Mouse (Mus musculus) lung, postnatal 10 days (tissue): ENCODE results near the gene Aldh3b2.
A peak's percentile ranks its signal among the peaks of the same experiment; 100 is the strongest.

Experiments used
- DNase-seq: peaks from one replicate; pipeline ENCODE4 v3.0.0; 2021

Gene Aldh3b2

GRCm38 (mm10) chr19:3972229-3972628 is at the start of gene Aldh3b2:
TSS of gene Aldh3b2 (plus strand) at chr19:3972328.
- no peak for DNase-seq

- no peak for DNase-seq
These were observed 49.3 kb upstream of the Aldh3b2 start for GRCm38 (mm10) chr19:3922661-3923371.

- peak; percentile 64 for DNase-seq
These were observed 48.5 kb upstream of the Aldh3b2 start for GRCm38 (mm10) chr19:3923586-3923985.

GRCm38 (mm10) chr19:3924190-3924589 is 47.9 kb upstream of the Aldh3b2 start:
- DNase-seq: no peak

GRCm38 (mm10) chr19:3924868-3925267 is 47.3 kb upstream of the Aldh3b2 start:
- DNase-seq: no peak

- no peak for DNase-seq
These were observed 46.3 kb upstream of the Aldh3b2 start for GRCm38 (mm10) chr19:3925859-3926258.

- peak; percentile 81 for DNase-seq
These were observed 45.8 kb upstream of the Aldh3b2 start for GRCm38 (mm10) chr19:3926279-3926678.

GRCm38 (mm10) chr19:3926685-3927084 is 45.4 kb upstream of the Aldh3b2 start:
- no peak for DNase-seq

GRCm38 (mm10) chr19:3927989-3928388 is 44.1 kb upstream of the Aldh3b2 start:
- no peak for DNase-seq

- DNase-seq: no peak
These were observed 43.3 kb upstream of the Aldh3b2 start for GRCm38 (mm10) chr19:3928779-3929178.

- peak; percentile 93 for DNase-seq
These were observed 42.8 kb upstream of the Aldh3b2 start, which contains the start of gene Aldh3b1 for GRCm38 (mm10) chr19:3929211-3929941. TSS of gene Aldh3b1 (minus strand) at chr19:3929808.

GRCm38 (mm10) chr19:3930262-3931057 is 41.7 kb upstream of the Aldh3b2 start:
- no peak for DNase-seq

- DNase-seq: no peak
These were observed 40.4 kb upstream of the Aldh3b2 start for GRCm38 (mm10) chr19:3931716-3932115.

GRCm38 (mm10) chr19:3935032-3935895 is 36.9 kb upstream of the Aldh3b2 start, which contains the start of gene Unc93b1:
TSS of gene Unc93b1 (plus strand) at chr19:3935186.
- DNase-seq: peak; percentile 92

GRCm38 (mm10) chr19:3935896-3936850 is 36.0 kb upstream of the Aldh3b2 start:
- peak; percentile 81 for DNase-seq

- DNase-seq: no peak
These were observed 29.8 kb upstream of the Aldh3b2 start for GRCm38 (mm10) chr19:3942315-3942714.

- peak; percentile 74 for DNase-seq
These were observed 29.0 kb upstream of the Aldh3b2 start for GRCm38 (mm10) chr19:3942986-3943735.

GRCm38 (mm10) chr19:3945872-3946564 is 26.1 kb upstream of the Aldh3b2 start:
- no peak for DNase-seq

- peak; percentile 82 for DNase-seq
These were observed 25.4 kb upstream of the Aldh3b2 start for GRCm38 (mm10) chr19:3946715-3947114.

GRCm38 (mm10) chr19:3947813-3948212 is 24.3 kb upstream of the Aldh3b2 start:
- no peak for DNase-seq
